Mouse (Mus musculus) CH12F3 (cell line): ENCODE measurements around the gene Tmem208.

Source experiments
- in situ Hi-C: fragments of 300-500 bp; cut with MboI; formaldehyde crosslinking; loops from 2 replicates; pipeline ENCODE4 v1.14.3; 2020; ENCODE audit warnings: low sequenced_read_pairs

Gene Tmem208

DNA sequence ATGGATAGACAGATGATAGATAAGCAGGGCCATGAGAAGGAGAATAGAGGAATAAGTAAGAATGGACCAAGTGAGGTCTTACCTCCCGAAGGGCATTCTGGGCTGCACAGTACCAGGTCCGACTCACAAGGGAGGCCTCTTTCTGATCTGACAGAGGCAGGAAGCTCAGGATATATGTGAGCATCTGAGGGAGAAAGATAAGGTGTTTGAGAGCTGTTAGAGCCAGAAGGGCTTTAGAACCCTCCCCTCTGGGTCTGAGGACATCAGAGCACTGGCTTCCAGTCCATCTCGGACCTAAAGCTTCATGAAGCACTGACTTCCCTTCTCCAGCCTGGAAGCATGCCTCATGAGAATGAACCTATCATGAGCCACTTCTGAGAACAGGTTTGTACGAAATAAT, 3.0 kb upstream of the Tmem208 start:
- in situ Hi-C loops: no loop called here

DNA sequence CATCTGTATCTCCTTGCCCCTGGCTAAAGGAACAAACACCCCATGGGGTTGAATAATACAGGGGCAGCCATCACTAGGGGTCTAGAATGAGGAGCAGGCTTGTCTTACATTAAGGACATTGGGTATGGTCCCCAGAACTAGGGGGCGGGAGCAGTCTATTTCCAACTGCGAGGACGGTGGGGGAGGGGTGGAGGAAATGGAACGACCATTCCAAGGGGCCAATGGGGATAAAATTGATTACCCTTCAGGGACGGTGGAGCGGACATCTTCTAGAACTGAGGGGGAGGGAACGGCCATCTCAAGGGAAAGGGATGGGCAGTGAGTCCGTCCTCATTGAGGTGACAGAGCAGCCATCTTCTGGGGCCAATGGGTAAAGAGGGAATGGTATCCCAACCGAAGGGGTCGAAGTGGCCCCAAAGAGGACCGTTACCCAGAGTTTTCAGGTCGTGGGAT, 487 bp upstream of the Tmem208 start:
- in situ Hi-C loops: no loop called here

DNA sequence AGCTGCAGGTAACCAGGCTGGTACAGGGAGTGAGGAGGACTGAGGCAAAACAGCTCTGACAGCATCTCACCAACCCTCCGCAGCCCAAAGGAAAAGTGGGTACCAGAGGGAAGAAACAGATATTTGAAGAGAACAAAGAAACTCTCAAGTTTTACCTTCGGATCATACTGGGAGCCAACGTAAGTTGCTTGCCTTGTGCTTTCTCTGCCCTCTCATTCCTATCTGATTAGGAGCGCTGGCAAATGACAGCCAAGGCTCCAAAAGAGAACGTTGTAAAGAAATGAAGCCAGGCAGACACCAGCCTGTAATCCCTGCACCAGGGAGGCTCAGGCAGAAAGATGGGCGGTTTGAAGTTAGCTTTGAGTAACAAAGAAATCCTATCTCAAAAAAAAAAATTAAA, 814 bp downstream of the Tmem208 start:
- in situ Hi-C loops: no loop called here

GRCm38 (mm10) chr8:105330325-105330724, 4.2 kb downstream of the Tmem208 start:
- in situ Hi-C loops: no loop called here

DNA sequence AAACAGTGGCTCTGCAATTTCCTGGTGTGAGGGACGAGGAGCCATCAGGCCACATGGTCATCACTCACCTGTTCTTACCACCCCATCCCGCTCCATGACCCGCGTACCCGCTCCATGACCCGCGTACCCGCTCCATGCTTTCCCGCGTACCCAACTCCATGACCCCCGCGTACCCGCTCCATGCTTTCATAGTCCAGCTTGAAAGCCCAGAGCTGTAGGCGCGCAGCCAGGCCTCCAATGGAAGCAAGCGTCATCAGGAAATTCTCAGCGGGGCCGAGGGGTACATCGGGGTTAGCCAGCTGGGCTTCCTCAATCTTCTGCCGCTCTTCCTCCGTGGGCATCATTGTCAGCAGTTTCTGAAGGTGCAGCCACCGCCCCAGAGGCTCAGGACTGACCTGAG, 5.3 kb downstream of the Tmem208 start:
- in situ Hi-C loops: no loop called here

DNA sequence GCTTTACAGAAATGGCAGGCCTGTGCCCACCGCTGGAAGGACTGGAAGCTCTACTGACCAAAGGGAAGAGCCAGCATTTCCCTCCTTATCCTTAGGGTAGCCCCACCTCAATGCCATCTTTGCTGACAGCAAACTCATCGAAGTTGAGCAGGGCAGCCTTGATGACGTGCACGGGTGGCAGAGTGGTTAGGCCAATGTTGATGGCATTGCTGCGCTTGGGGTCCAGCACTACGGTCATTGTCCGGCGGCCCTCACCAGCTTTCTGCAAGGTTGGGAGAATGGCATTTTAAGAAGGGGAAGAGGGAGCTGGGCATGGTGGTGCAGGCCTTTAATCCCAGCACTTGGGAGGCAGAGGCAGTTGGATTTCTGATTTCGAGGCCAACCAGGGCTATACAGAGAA, 5.8 kb downstream of the Tmem208 start:
- in situ Hi-C loops: no loop called here

- in situ Hi-C loops: no loop called here
These were observed 6.4 kb downstream of the Tmem208 start for GRCm38 (mm10) chr8:105332523-105332922.

DNA sequence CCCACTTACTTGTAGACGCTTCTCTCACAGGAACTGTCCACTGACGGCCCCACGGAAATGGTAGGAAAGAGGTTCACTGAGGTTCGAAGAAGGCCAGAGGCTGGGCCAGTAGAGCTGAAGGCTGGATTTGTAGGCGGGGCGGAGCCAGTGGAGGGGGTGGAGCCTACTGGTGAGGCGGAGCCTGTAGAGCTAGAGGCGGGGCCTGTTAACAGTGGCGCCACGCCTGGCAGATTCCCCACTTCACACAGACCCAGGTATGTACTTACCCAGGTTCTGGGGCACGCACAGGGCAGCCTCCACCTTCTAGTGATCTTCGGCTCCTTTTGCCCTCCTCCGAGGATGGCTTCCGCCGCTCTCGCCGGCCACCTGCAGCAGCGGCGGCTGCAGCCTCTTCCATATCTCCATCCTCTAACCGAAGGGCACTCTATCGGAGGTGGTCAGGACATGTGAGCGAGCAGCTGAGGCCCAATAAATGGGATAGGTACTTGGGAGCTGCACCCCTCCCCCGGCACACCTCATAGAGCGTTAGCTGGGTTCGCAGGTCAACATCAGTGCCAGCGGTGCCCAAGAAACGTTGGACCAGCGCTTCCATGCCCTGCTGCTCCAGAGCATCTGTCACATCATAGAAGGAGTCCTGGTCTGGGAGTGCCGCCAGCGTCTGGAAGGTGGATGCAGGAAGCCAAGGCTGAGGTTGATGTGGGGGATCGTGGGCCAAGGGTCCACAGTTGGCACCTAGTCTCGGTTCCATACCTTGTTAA, 10.4 kb downstream of the Tmem208 start:
- in situ Hi-C loops: no loop called here

GRCm38 (mm10) chr8:105338992-105339391, 12.8 kb downstream of the Tmem208 start:
- in situ Hi-C loops: no loop called here

- in situ Hi-C loops: no loop called here
These were observed 13.9 kb downstream of the Tmem208 start for GRCm38 (mm10) chr8:105339886-105340635.

DNA sequence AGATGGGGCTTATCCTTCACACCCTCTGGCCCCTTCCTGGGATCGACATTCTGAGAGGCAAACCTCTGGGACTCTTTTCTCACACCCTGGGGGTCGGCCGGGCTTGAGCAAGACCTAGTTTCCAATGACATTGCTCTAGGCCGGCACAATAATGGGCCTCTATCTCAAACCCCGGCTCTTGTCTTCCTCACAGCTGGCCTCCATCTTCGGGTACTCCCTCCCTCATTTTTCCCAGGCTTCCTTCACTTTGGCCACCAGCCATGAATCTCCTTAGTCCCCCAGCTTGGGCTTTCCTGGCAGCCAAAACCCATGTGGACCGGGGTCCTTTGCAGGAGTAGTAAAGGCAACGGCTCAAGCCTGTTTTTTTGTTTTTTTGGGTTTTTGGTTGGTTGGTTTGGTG, 15.2 kb downstream of the Tmem208 start:
- in situ Hi-C loops: no loop called here

- in situ Hi-C loops: no loop called here
These were observed 16.6 kb downstream of the Tmem208 start for GRCm38 (mm10) chr8:105342768-105343167.

DNA sequence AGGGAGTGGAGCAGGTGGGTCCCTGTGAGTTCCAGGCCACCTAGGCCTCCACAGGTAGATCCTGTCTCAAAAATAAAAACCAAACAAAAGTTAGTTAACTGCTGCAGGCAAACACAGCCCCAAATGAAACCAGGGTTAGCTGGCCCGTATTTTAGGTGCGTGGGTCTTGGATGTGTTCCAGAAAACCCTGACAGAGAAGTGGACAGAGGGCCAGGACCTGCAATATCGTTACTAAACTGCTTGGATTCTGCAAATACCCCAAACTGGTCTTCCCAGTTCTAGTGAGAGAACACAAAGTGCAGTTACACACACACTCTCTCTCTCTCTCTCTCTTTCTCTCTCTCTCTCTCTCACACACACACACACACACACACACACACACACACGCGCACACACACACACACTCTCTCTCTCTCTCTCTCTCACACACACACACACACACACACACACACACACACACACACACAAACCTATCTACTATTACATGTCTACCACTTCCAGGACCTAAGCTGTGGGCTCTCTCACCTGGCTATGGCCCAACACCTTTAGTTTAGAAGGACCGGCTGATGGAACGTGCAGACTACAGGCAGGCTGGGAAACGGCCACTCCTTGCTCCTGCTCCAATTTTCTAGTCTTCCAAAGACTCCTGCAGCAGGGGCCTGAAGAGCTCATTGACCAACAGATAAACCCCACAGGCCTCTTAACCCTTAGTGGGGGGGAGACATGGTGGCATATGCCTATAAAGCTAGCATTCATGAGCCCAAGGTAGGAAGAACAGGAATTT, 17.8 kb downstream of the Tmem208 start:
- in situ Hi-C loops: no loop called here

GRCm38 (mm10) chr8:105345061-105345975, 19.2 kb downstream of the Tmem208 start:
- in situ Hi-C loops: no loop called here

DNA sequence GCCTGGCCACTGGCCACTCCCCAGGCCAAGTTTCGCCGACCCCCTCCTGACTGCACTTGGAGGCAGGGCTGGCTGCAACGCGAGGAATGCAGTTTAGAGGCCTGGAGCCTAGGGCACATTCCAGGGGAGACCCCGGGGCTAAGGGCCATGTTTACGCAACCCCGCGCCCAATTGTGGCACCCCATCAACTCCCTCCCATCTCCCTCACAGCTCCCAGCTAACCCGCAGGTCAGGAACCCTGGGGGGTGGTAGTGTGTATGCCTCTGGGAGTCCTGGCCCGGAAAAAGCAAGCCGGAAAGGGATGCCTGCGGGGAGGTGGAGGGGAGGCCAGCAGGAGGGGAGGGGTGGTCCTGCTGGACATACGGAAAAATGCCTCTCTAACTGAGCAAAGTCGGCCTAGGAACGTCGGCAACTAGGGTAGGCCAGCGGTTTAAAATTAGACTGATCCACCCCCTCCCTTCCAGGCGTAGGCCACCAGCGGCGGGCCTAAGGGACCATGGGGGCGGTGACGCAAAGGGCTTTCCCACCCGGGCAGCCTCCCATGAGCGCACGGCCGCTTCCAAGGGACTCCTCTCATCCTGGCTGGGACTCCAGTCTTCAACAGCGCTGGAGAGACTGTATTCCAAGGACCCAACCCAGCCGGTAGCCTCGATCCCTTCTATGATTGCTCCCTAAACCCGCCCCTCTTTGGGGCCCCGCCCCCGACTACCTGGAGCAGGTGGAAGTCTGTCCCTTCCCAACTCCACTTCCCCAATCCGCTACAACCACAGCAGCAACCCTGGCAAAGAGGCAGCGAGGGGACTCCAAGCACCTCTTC, 20.7 kb downstream of the Tmem208 start:
- in situ Hi-C loops: no loop called here

GRCm38 (mm10) chr8:105347428-105348221, 21.5 kb downstream of the Tmem208 start, which contains the start of gene Fhod1:
Fhod1 (minus strand) TSS chr8:105347953.
- in situ Hi-C loops: no loop called here

DNA sequence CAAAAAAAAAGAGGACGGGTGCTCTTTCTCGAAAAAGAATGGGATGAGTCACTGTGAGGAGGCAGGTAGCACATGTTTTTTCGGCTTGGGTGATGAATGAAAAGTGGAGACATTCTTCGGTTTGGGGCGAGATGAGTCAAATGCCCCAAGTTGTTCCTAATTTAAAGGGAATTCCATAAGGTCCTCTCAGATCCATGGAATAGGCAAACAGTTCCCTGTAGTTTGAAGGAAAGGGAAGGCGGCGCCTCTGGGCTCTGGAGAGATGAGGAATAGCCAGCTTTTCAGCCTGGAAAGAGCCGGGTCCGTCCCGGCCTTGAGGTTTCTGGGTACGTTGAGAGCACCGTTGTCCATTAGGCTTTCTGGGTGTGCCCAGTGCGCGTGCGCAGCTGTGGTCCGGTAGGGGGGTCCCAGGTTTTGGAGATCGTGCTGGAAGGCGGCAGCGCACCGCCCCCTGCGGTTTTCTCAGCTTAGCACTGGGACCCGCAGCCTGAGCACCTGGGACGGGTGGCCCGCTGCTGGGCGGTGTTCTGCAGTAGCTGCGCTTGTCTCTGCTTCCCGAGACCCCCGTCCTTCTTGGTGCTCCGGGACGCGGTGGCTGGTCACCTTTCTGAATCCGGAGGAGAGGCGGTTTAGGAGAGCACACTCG, 22.4 kb downstream of the Tmem208 start, which contains the start of gene Slc9a5:
TSS of gene Slc9a5 (plus strand) at position 394 of the 646 bp plus-strand sequence.
- in situ Hi-C loops: no loop called here

DNA sequence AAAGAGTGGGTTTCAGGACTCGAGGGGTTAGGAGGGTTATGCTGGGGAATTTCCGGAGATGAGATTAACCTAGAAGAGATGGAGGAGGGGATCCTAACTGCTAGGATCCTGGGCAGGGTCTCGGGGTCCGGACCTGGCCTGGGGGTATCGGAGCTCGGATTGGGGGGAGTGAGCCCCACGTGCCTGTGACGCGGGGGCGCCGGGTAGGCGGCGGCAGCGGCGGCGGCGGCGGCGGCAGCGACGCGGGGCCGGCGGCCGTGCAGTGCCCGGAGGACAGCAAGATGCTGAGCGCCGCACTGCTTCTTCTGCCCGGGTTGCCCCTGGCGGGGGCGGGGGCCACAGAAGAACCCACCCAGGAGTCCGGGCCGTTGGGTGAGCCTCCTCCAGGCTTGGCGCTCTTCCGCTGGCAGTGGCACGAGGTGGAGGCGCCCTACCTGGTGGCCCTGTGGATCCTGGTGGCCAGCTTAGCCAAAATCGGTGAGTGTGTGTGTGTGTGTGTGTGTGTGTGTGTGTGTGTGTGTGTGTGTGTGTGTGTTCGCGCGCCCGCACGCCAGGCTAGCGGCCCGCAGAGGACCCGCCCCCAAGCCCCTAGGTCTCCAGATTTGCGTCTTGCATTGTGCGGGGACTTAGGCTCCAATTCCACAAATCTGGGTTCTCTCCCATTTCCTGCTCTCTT, 23.1 kb downstream of the Tmem208 start:
- in situ Hi-C loops: no loop called here
